Mouse (Mus musculus) embryonic facial prominence, embryonic 10.5 days (tissue): ENCODE data around the gene Serpina3m. TPM values are rescaled to one million over a fixed set of nuclear protein-coding genes. Genes with fewer than 3 reads are reported as not detected.
"Not testable (repeated sequence)": the region's sequence is repeated elsewhere in the genome, so short reads cannot be mapped to it uniquely, and the experiment has no call there.

ENCODE experiments used
- DNase-seq: peaks from one replicate; pipeline ENCODE4 v3.0.0-alpha.2; 2017; ENCODE audit warnings: low spot score
- H3K27ac ChIP-seq: fragments of 300-500 bp; sonication (generic); replicated peaks from 2 replicates; pipeline ENCODE4 v1.5.1; 2016; ENCODE audit warnings: mild to moderate bottlenecking
- H3K27me3 ChIP-seq: fragments of 300-500 bp; sonication (generic); replicated peaks from 2 replicates; pipeline ENCODE4 v1.6.1; 2016; ENCODE audit warnings: low read depth, mild to moderate bottlenecking; ENCODE audit not compliant: poor library complexity, severe bottlenecking
- H3K36me3 ChIP-seq: fragments of 300-500 bp; sonication (generic); replicated peaks from 2 replicates; pipeline ENCODE4 v1.6.1; 2016; ENCODE audit warnings: mild to moderate bottlenecking, moderate library complexity
- H3K4me1 ChIP-seq: fragments of 300-500 bp; sonication (generic); 2 replicates; pipeline ENCODE4 v1.6.1; 2016
- H3K4me3 ChIP-seq: fragments of 300-500 bp; sonication (generic); 2 replicates; pipeline ENCODE4 v1.5.1; 2016; ENCODE audit warnings: mild to moderate bottlenecking, moderate library complexity
- H3K9me3 ChIP-seq: fragments of 300-500 bp; sonication (generic); 2 replicates; pipeline ENCODE4 v1.6.1; 2016; ENCODE audit warnings: mild to moderate bottlenecking
- WGBS: fragments of 180-500 bp; shearing (Covaris S2); methylation state at CpG from one replicate; pipeline ENCODE4 v1.1.7; 2016; 5-methylcytosine and 5-hydroxymethylcytosine counted together
- polyA plus RNA-seq: library from polyadenylated mRNA; unstranded; fragments of >200 nt; fragmentation: Nextera tagmentation; extraction: Ambion mirVana; gene quantifications from 2 replicates; pipeline ENCODE4 v1.2.1, GENCODE M21; 2016

The Serpina3m gene
- polyA plus RNA-seq, 1 experiment from 2014 or later, result not detected

DNA sequence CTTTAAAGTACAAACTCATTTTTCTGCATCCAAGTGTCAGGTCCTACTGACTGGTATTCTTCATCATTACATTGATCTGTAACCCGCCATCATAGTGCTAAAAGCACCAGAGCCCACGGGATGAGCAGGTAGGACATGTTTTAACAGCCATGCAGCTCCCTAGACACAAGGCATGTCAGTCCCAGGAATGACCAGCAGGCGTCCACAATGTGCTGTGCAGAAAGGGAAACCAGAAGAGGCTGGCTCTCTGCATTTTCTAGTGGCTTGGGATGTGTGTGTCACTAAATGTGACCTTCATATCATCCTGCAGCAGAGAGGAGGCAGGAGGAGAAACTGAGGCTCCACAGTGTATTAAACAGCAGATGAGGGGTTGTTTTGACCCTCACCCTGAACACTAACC lies 13.5 kb downstream of the Serpina3m start:
- H3K4me1 ChIP-seq, H3K27me3 ChIP-seq, H3K36me3 ChIP-seq, H3K4me3 ChIP-seq, H3K27ac ChIP-seq, H3K9me3 ChIP-seq: not testable (repeated sequence)
- 37% methylated on average over 3 of the region's 3 CpGs for WGBS
- DNase-seq, result peak; percentile 25

GRCm38 (mm10) chr12:104356006-104356405 lies 17.7 kb downstream of the Serpina3m start:
- peak; percentile 4 for DNase-seq
- no peak overlapping the region for H3K4me3 ChIP-seq
- H3K4me1 ChIP-seq, result no peaks in the 10 kb centered on the region
- H3K27ac ChIP-seq, result no peak overlapping the region
- no peaks in the 10 kb centered on the region for H3K27me3 ChIP-seq
- 92% methylated on average over 3 of the region's 3 CpGs for WGBS
- no peaks in the 10 kb centered on the region for H3K36me3 ChIP-seq
- H3K9me3 ChIP-seq, result no peaks in the 10 kb centered on the region

GRCm38 (mm10) chr12:104369986-104370385 lies 31.7 kb downstream of the Serpina3m start:
- DNase-seq, result peak; percentile 3
- no peak overlapping the region for H3K4me3 ChIP-seq
- no peaks in the 10 kb centered on the region for H3K36me3 ChIP-seq
- H3K27ac ChIP-seq, result no peak overlapping the region
- H3K27me3 ChIP-seq, result no peaks in the 10 kb centered on the region
- H3K4me1 ChIP-seq, result no peaks in the 10 kb centered on the region
- 91% methylated on average over 3 of the region's 3 CpGs for WGBS
- H3K9me3 ChIP-seq, result no peaks in the 10 kb centered on the region

DNA sequence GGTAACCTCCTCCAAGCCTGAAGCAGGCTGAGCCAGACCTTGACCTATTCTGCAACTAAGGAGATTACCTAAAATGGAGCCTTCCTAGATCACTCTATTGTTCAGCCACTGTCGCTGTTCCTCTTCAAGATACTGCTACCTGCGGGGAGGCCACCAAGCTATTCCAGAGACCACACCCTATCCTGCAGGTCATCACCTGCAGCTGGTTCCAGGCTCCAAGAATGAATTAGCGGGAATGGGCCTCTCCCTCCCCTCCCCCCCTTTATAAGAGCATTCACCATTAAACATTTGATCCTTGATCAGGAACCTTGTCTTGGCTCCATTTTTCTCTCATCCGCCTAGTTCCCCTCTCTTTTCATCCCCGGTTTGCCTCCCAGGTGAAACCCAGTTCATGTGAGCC lies 38.9 kb downstream of the Serpina3m start:
- H3K27ac ChIP-seq, H3K36me3 ChIP-seq, H3K27me3 ChIP-seq, H3K9me3 ChIP-seq, H3K4me1 ChIP-seq, H3K4me3 ChIP-seq: not testable (repeated sequence)
- DNase-seq, result peak; percentile 6
- WGBS, result 69% methylated on average over 5 of the region's 5 CpGs

DNA sequence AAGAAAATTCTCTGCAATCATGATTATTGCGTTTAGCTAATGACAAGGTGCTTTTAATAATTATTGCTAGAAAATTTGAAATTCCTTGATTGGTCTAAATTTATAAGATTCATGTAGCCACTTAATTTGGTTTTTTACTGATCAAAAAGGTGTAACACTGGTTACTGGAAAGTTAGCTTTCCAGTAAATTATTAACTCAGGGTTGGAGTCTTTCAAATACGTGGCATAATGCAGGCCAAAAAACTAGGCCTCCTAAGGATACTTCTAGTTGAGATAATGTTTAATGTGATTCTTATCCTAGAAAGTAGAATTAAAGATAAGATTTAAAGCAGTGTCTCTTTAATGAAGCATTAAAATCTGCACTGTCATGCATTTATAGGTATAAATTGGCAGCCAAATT lies 40.1 kb downstream of the Serpina3m start:
- not testable (repeated sequence) for H3K4me1 ChIP-seq, H3K36me3 ChIP-seq, H3K9me3 ChIP-seq, H3K27ac ChIP-seq, H3K27me3 ChIP-seq, H3K4me3 ChIP-seq, DNase-seq
- 82% methylated on average over 2 of the region's 2 CpGs for WGBS

GRCm38 (mm10) chr12:104378815-104379214 lies 40.5 kb downstream of the Serpina3m start:
- H3K36me3 ChIP-seq, H3K4me3 ChIP-seq, H3K27ac ChIP-seq, H3K4me1 ChIP-seq, H3K27me3 ChIP-seq, H3K9me3 ChIP-seq, DNase-seq: not testable (repeated sequence)
- WGBS, result 49% methylated on average over 5 of the region's 5 CpGs

- H3K27me3 ChIP-seq, result no peaks in the 10 kb centered on the region
- DNase-seq, result no peak
- no peaks in the 10 kb centered on the region for H3K9me3 ChIP-seq
- H3K4me1 ChIP-seq, result no peaks in the 10 kb centered on the region
- H3K36me3 ChIP-seq, result no peaks in the 10 kb centered on the region
- 95% methylated on average over 11 of the region's 11 CpGs for WGBS
- no peak overlapping the region for H3K4me3 ChIP-seq
- no peak overlapping the region for H3K27ac ChIP-seq
Observed at GRCm38 (mm10) chr12:104379856-104380255, 41.6 kb downstream of the Serpina3m start.

DNA sequence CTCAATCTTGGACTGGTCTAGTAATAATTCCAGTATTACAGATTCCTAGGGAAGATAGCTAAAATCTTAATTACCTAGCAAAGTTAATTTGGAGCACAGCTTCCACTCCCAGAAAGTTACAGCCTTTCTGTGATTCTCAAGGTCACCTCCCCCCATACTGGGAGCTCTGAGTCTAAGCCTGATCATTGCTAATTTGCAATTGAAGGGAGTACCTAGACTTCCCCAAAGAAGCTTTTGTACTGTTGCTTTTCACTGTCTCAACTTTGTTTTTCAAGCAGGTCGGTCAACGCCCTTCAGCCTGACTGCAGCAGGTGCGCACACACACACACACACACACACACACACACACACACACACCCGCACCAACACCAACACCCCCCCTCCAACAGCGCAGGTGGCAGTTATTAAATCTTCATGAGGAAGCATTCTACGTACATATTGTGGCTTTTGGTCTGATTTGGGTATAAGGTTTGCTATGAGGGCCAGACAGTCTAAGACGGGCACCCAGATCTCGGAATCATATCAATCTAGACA lies 42.9 kb downstream of the Serpina3m start:
- H3K36me3 ChIP-seq, H3K27me3 ChIP-seq: not testable (repeated sequence)
- WGBS, result 91% methylated on average over 8 of the region's 8 CpGs

GRCm38 (mm10) chr12:104385987-104386386 lies 47.7 kb downstream of the Serpina3m start:
- H3K36me3 ChIP-seq, H3K27ac ChIP-seq, H3K4me3 ChIP-seq, H3K4me1 ChIP-seq, H3K9me3 ChIP-seq, DNase-seq, H3K27me3 ChIP-seq: not testable (repeated sequence)

More for the DNA sequence above, 42.9 kb downstream of the Serpina3m start:
- H3K4me3 ChIP-seq, DNase-seq, H3K4me1 ChIP-seq, H3K9me3 ChIP-seq, H3K27ac ChIP-seq: not testable (repeated sequence)

GRCm38 (mm10) chr12:104386878-104387277 lies 48.6 kb downstream of the Serpina3m start:
- not testable (repeated sequence) for H3K36me3 ChIP-seq, H3K27me3 ChIP-seq, H3K27ac ChIP-seq, H3K4me1 ChIP-seq, H3K4me3 ChIP-seq, DNase-seq, H3K9me3 ChIP-seq
- 69% methylated on average over 2 of the region's 2 CpGs for WGBS

DNA sequence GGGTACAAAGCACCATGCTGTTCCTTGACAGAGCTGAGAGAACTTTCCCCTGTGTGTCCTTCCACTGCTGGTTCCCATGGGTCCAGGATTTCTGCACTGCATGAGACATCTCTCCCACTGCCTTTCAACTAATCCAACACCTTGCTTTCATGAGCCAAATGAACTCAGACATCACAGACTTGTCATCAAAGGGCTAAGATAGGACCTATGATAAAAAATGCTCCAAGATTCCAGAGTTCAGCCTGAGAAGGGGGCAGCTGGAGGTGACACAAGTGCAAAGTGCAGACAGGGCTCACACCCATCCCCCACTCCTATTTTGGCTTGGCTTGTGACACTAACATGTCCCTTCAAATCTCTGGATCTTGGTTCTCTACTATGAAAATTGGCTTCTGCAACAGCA lies 50.2 kb downstream of the Serpina3m start:
- H3K9me3 ChIP-seq, result no peaks in the 10 kb centered on the region
- no peak for DNase-seq
- H3K27me3 ChIP-seq, result no peaks in the 10 kb centered on the region

GRCm38 (mm10) chr12:104391057-104391456 lies 52.8 kb downstream of the Serpina3m start:
- not testable (repeated sequence) for H3K4me1 ChIP-seq, H3K4me3 ChIP-seq, H3K9me3 ChIP-seq, H3K27ac ChIP-seq, H3K36me3 ChIP-seq, H3K27me3 ChIP-seq, DNase-seq
- 76% methylated on average over 2 of the region's 2 CpGs for WGBS

More for the DNA sequence above, 50.2 kb downstream of the Serpina3m start:
- H3K36me3 ChIP-seq, result no peaks in the 10 kb centered on the region
- no peaks in the 10 kb centered on the region for H3K4me1 ChIP-seq
- H3K4me3 ChIP-seq, result no peak overlapping the region
- no peak overlapping the region for H3K27ac ChIP-seq

DNA sequence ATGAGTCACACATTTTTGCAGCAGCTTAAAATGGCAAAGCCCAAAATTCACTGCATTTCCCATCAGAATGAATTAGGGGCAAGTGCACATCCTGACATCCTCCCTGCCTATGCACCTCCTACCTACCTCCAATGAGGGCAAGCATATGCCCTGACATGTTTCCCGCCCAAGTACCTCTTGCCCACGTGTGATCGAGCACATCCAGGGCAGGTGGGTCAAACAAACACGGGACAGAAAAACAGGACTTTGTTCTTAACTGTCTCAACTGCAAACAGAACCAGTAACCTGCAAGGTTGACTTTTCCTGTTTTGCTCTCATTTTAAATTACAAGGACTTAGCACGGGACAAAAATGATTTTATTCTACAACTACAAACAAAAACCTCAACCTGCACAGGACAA lies 65.7 kb downstream of the Serpina3m start:
- Histone ChIP-seq H3K36me3 (no peaks in the 10 kb centered on the region), H3K4me1 (peaks cover 8% of the 10 kb centered on the region; the same call in 1 of the 2 replicates), H3K4me3 (no peak overlapping the region), H3K27me3 (no peaks in the 10 kb centered on the region), H3K9me3 (no peaks in the 10 kb centered on the region), H3K27ac (no peak overlapping the region)
- DNase-seq, result no peak
- WGBS, result 82% methylated on average over 5 of the region's 5 CpGs

GRCm38 (mm10) chr12:104406454-104406885 lies 68.2 kb downstream of the Serpina3m start, which contains the start of gene Serpina3n:
Gene Serpina3n (plus strand): TSS chr12:104406729.
- Histone ChIP-seq H3K27me3 (no peaks in the 10 kb centered on the region), H3K36me3 (no peaks in the 10 kb centered on the region), H3K4me1 (0 out of 2 replicates have a peak, but pooled peaks cover 4% of the 10 kb centered on the region), H3K4me3 (no peak within 1 kb of the TSS), H3K9me3 (no peaks in the 10 kb centered on the region), H3K27ac (no peak within 1 kb of the TSS)
- 67% methylated on average over 4 of the region's 4 CpGs for WGBS
- DNase-seq, result no peak
